Mouse (Mus musculus) heart, postnatal 0 days (tissue): Measurements from ENCODE around the gene Hc. TPM values are rescaled to one million over a fixed set of nuclear protein-coding genes. Genes with fewer than 3 reads are reported as not detected.

Experiments used
- ATAC-seq: fragments of 200-750 bp; cut with Nextera tagmentation; 2 replicates; pipeline ENCODE4 v1.8.0; 2017; ENCODE audit warnings: low read depth, moderate number of reproducible peaks, moderate library complexity; ENCODE audit not compliant: insufficient read depth
- DNase-seq: peaks from one replicate; pipeline ENCODE4 v3.0.0-alpha.2; 2016; ENCODE audit warnings: low spot score
- H3K27ac ChIP-seq: fragments of 300-500 bp; sonication (generic); 2 replicates; pipeline ENCODE4 v1.5.1; 2014; ENCODE audit warnings: low read depth, mild to moderate bottlenecking
- H3K27me3 ChIP-seq: fragments of 300-500 bp; sonication (generic); 2 replicates; pipeline ENCODE4 v1.6.1; 2014; ENCODE audit warnings: low read length, mixed read lengths; ENCODE audit not compliant: control insufficient read depth, insufficient read depth
- H3K36me3 ChIP-seq: fragments of 300-500 bp; sonication (generic); replicated peaks from 2 replicates; pipeline ENCODE4 v1.6.1; 2014; ENCODE audit warnings: low read length, mixed read lengths; ENCODE audit not compliant: control insufficient read depth, insufficient read depth
- H3K4me1 ChIP-seq: fragments of 300-500 bp; sonication (generic); 2 replicates; pipeline ENCODE4 v1.6.1; 2014; ENCODE audit warnings: antibody characterized with exemption; ENCODE audit not compliant: control insufficient read depth, insufficient read depth
- H3K4me2 ChIP-seq: fragments of 300-500 bp; sonication (generic); 2 replicates; pipeline ENCODE4 v1.6.1; 2014; ENCODE audit warnings: low read depth, mild to moderate bottlenecking, low read length, moderate library complexity
- H3K4me3 ChIP-seq: fragments of 300-500 bp; sonication (generic); 2 replicates; pipeline ENCODE4 v1.5.1; 2014; ENCODE audit warnings: low read depth, low read length
- H3K9ac ChIP-seq: fragments of 300-500 bp; sonication (generic); replicated peaks from 2 replicates; pipeline ENCODE4 v1.6.1; 2014; ENCODE audit warnings: low read depth, low read length, mixed read lengths
- H3K9me3 ChIP-seq: fragments of 300-500 bp; sonication (generic); replicated peaks from 2 replicates; pipeline ENCODE4 v1.6.1; 2016; ENCODE audit warnings: low read length; ENCODE audit not compliant: control insufficient read depth
- CTCF ChIP-seq: IDR thresholded peaks from 2 replicates; pipeline ENCODE4 v1.5.1; 2016; ENCODE audit warnings: antibody characterized with exemption, control low read depth, low read depth
- EP300 ChIP-seq: IDR thresholded peaks from 2 replicates; pipeline ENCODE4 v1.6.1; 2016; ENCODE audit warnings: antibody characterized with exemption, low read depth
- WGBS: fragments of 180-500 bp; shearing (Covaris S2); extraction: QIAGEN DNeasy Blood & Tissue Kit; methylation state at CpG from one replicate; pipeline ENCODE4 v1.1.7; 2014; 5-methylcytosine and 5-hydroxymethylcytosine counted together
- polyA plus RNA-seq: library from polyadenylated mRNA; unstranded; fragments of >200 nt; fragmentation: Nextera tagmentation; extraction: Ambion mirVana; gene quantifications from 2 replicates; pipeline ENCODE4 v1.2.1, GENCODE M21; 2015
- total RNA-seq: library from RNA; depleted of rRNA; stranded (reverse); fragments of >200 nt; gene quantifications from 2 replicates; pipeline ENCODE4 v1.2.3, GENCODE M21; 2014; ENCODE audit warnings: low replicate concordance

The Hc gene
- total and polyA plus RNA-seq, 2 experiments from 2014 or later: 0.04 to 0.12 TPM

- WGBS: 69% methylated on average over 13 of the region's 13 CpGs
- H3K9ac ChIP-seq: no peak overlapping the region
- no peak overlapping the region for H3K4me2 ChIP-seq
- DNase-seq (no peak), ATAC-seq (no peak)
- H3K4me3 ChIP-seq: no peak overlapping the region
- H3K4me1 ChIP-seq: peaks cover 8% of the 10 kb centered on the region
- TF ChIP-seq CTCF: no peak
- no peak for TF ChIP-seq EP300
- peak overlapping the region; percentile 23; the same call in 1 of the 2 replicates for H3K27ac ChIP-seq
- H3K36me3 ChIP-seq: no peaks in the 10 kb centered on the region
- no peaks in the 10 kb centered on the region for H3K9me3 ChIP-seq
- no peaks in the 10 kb centered on the region for H3K27me3 ChIP-seq
These were observed 97.8 kb downstream of the Hc start for GRCm38 (mm10) chr2:34963371-34963956.

GRCm38 (mm10) chr2:34962893-34963292, 98.3 kb downstream of the Hc start:
- Histone ChIP-seq H3K27me3 (no peaks in the 10 kb centered on the region), H3K9me3 (no peaks in the 10 kb centered on the region), H3K4me2 (no peak overlapping the region), H3K36me3 (no peaks in the 10 kb centered on the region), H3K4me3 (no peak overlapping the region), H3K9ac (no peak overlapping the region), H3K4me1 (peaks cover 8% of the 10 kb centered on the region), H3K27ac (peak overlapping the region; percentile 23; the same call in 1 of the 2 replicates)
- ATAC-seq: no peak
- DNase-seq: no peak
- TF ChIP-seq EP300: no peak
- 66% methylated on average over 9 of the region's 9 CpGs for WGBS

GRCm38 (mm10) chr2:34962211-34962610, 99.0 kb downstream of the Hc start:
- no peak overlapping the region for H3K4me2 ChIP-seq
- no peaks in the 10 kb centered on the region for H3K36me3 ChIP-seq
- H3K9ac ChIP-seq: no peak overlapping the region
- H3K9me3 ChIP-seq: no peaks in the 10 kb centered on the region
- no peak overlapping the region for H3K4me3 ChIP-seq
- no peak for TF ChIP-seq CTCF
- no peak for TF ChIP-seq EP300
- H3K27ac ChIP-seq: no peak overlapping the region
- H3K4me1 ChIP-seq: peaks cover 8% of the 10 kb centered on the region
- 0 out of 2 replicates have a peak, but pooled peaks cover 3% of the 10 kb centered on the region for H3K27me3 ChIP-seq
- no peak for DNase-seq
- whole genome bisulfite sequencing: 63% methylated on average over 2 of the region's 2 CpGs
- ATAC-seq: no peak

- 10% methylated on average over 20 of the region's 20 CpGs for WGBS
- peak; percentile 38 for DNase-seq
- Histone ChIP-seq H3K27me3 (0 out of 2 replicates have a peak, but pooled peaks cover 3% of the 10 kb centered on the region), H3K27ac (no peak within 1 kb of the TSS), H3K9me3 (no peaks in the 10 kb centered on the region), H3K36me3 (no peaks in the 10 kb centered on the region), H3K4me1 (peaks cover 8% of the 10 kb centered on the region), H3K4me2 (peak within 1 kb of the TSS; percentile 63), H3K4me3 (peak within 1 kb of the TSS; percentile 33), H3K9ac (0 out of 2 replicates have a peak within 1 kb of the TSS, but pooled peaks have one; percentile 11)
- ATAC-seq: peak; percentile 60
- TF ChIP-seq CTCF (no peak), EP300 (no peak)
These were observed 99.7 kb downstream of the Hc start, which contains the start of gene Traf1 for GRCm38 (mm10) chr2:34961481-34962036. Gene Traf1 (minus strand): TSS chr2:34961772.

- WGBS: 55% methylated on average over 6 of the region's 6 CpGs
- ATAC-seq (no peak), DNase-seq (no peak)
- H3K9ac ChIP-seq: 0 out of 2 replicates have a peak overlapping the region, but pooled peaks have one; percentile 11
- TF ChIP-seq CTCF (no peak), EP300 (no peak)
- H3K4me2 ChIP-seq: peak overlapping the region; percentile 63
- no peaks in the 10 kb centered on the region for H3K36me3 ChIP-seq
- no peak overlapping the region for H3K27ac ChIP-seq
- 0 out of 2 replicates have a peak, but pooled peaks cover 3% of the 10 kb centered on the region for H3K27me3 ChIP-seq
- peaks cover 8% of the 10 kb centered on the region for H3K4me1 ChIP-seq
- H3K4me3 ChIP-seq: peak overlapping the region; percentile 33
- no peaks in the 10 kb centered on the region for H3K9me3 ChIP-seq
These were observed 100.3 kb downstream of the Hc start for GRCm38 (mm10) chr2:34960966-34961365.
